19 mouse cellular contexts compared by ENCODE assay signal in the genomic region with DNA sequence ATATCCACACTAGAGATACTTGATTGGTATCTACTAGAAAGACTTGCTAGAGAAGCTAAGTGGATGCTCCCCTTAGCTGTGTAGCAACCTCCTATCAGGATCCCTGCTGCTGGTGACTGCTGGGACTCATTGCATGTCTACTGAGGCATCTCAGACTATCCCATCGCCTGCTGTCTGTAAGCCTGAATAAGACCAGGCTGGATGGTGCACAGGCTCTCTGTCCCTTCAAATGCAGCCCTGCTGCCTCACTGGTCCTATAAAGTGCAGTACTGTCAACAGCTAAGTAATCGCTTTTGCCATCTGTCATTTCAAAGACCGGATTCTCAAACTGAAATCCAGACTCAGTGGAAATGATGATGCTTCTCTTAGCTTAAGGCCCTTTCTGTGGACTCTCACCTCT.
DNase-seq lines count a peak whose midpoint lies in the region; ATAC-seq lines count a peak whose summit lies in the region.
"Had no signal": no experiment of that assay in that cellular context is flagged by ENCODE, and none has a peak within 500 bp of the region (broad histone marks: within the 10 kb centered on the region; RNA-seq: fewer than 3 reads in every experiment).

No protein-coding gene starts in this region.

- no peak overlapping the region for H3K4me3 ChIP-seq in hindbrain, embryonic 14.5 days (replicated peaks; ENCODE audit: low read length)
- no peak overlapping the region for H3K4me3 ChIP-seq in hindbrain, embryonic 12.5 days
- H3K4me3 ChIP-seq in kidney, embryonic 16.5 days (ENCODE audit: low read length): no peak overlapping the region
- no peak overlapping the region for H3K4me3 ChIP-seq in limb, embryonic 12.5 days (replicated peaks)
- no peak overlapping the region for H3K4me3 ChIP-seq in neural tube, embryonic 15.5 days (replicated peaks)
- H3K4me3 ChIP-seq: embryonic facial prominence, embryonic 10.5 days; heart, embryonic 10.5 days had no signal

- ATAC-seq in hindbrain, embryonic 14.5 days (ENCODE audit: low FRiP score): no peak
- no peak for ATAC-seq in hindbrain, embryonic 12.5 days (ENCODE audit: low FRiP score)
- no peak for ATAC-seq in kidney, embryonic 16.5 days (ENCODE audit: low FRiP score, low TSS enrichment)
- no peak for ATAC-seq in limb, embryonic 12.5 days (ENCODE audit: insufficient number of reproducible peaks, insufficient read depth, low FRiP score, low TSS enrichment, low read depth)
- ATAC-seq in neural tube, embryonic 15.5 days (ENCODE audit: low FRiP score): peak; percentile 46
- ATAC-seq: activated CD4-positive, CD25-positive, alpha-beta regulatory T cell, adult 4 months; forebrain, embryonic 14.5 days; Patski had no signal

- no peak overlapping the region for H3K4me2 ChIP-seq in hindbrain, embryonic 14.5 days (replicated peaks)
- no peak overlapping the region for H3K4me2 ChIP-seq in hindbrain, embryonic 12.5 days (replicated peaks)
- H3K4me2 ChIP-seq in kidney, embryonic 16.5 days (replicated peaks; ENCODE audit: low read depth, low read length): no peak overlapping the region
- no peak overlapping the region; the same call in 1 of the 2 replicates for H3K4me2 ChIP-seq in limb, embryonic 12.5 days
- H3K4me2 ChIP-seq in neural tube, embryonic 15.5 days: no peak overlapping the region

- H3K27ac ChIP-seq in hindbrain, embryonic 14.5 days: peak overlapping the region; percentile 62
- H3K27ac ChIP-seq in hindbrain, embryonic 12.5 days: no peak overlapping the region
- peak overlapping the region; percentile 27; the same call in 1 of the 2 replicates for H3K27ac ChIP-seq in kidney, embryonic 16.5 days (ENCODE audit: low read length)
- H3K27ac ChIP-seq in limb, embryonic 12.5 days: peak overlapping the region; percentile 36; the same call in 1 of the 2 replicates
- peak overlapping the region; percentile 78 for H3K27ac ChIP-seq in neural tube, embryonic 15.5 days (replicated peaks)
- H3K27ac ChIP-seq: embryonic facial prominence, embryonic 10.5 days; heart, embryonic 10.5 days had no signal

- no peaks in the 10 kb centered on the region for H3K4me1 ChIP-seq in hindbrain, embryonic 14.5 days (replicated peaks; ENCODE audit: control insufficient read depth, insufficient read depth, low read length)
- H3K4me1 ChIP-seq in hindbrain, embryonic 12.5 days: 0 out of 2 replicates have a peak, but pooled peaks cover 4% of the 10 kb centered on the region
- peaks cover 15% of the 10 kb centered on the region for H3K4me1 ChIP-seq in kidney, embryonic 16.5 days (ENCODE audit: insufficient read depth, low read length)
- H3K4me1 ChIP-seq in limb, embryonic 12.5 days (replicated peaks): peaks cover 35% of the 10 kb centered on the region
- peaks cover 15% of the 10 kb centered on the region for H3K4me1 ChIP-seq in neural tube, embryonic 15.5 days
- H3K4me1 ChIP-seq: heart, embryonic 10.5 days had no signal

- H3K36me3 ChIP-seq in hindbrain, embryonic 14.5 days (replicated peaks; ENCODE audit: control insufficient read depth, insufficient read depth): no peaks in the 10 kb centered on the region
- no peaks in the 10 kb centered on the region for H3K36me3 ChIP-seq in hindbrain, embryonic 12.5 days
- no peaks in the 10 kb centered on the region for H3K36me3 ChIP-seq in kidney, embryonic 16.5 days (ENCODE audit: insufficient read depth, low read length)
- H3K36me3 ChIP-seq in limb, embryonic 12.5 days: no peaks in the 10 kb centered on the region
- no peaks in the 10 kb centered on the region for H3K36me3 ChIP-seq in neural tube, embryonic 15.5 days
- H3K36me3 ChIP-seq: embryonic facial prominence, embryonic 10.5 days; heart, embryonic 10.5 days had no signal

- H3K9ac ChIP-seq in hindbrain, embryonic 14.5 days: 0 out of 2 replicates have a peak overlapping the region, but pooled peaks have one; percentile 13
- no peak overlapping the region for H3K9ac ChIP-seq in hindbrain, embryonic 12.5 days
- H3K9ac ChIP-seq in kidney, embryonic 16.5 days (replicated peaks; ENCODE audit: low read length): no peak overlapping the region
- no peak overlapping the region for H3K9ac ChIP-seq in limb, embryonic 12.5 days (replicated peaks)
- H3K9ac ChIP-seq in neural tube, embryonic 15.5 days (replicated peaks): no peak overlapping the region

- H3K27me3 ChIP-seq in hindbrain, embryonic 14.5 days (ENCODE audit: control insufficient read depth, insufficient read depth, low read length): no peaks in the 10 kb centered on the region
- H3K27me3 ChIP-seq in hindbrain, embryonic 12.5 days: no peaks in the 10 kb centered on the region
- H3K27me3 ChIP-seq in kidney, embryonic 16.5 days (ENCODE audit: insufficient read depth, low read length): no peaks in the 10 kb centered on the region
- H3K27me3 ChIP-seq in limb, embryonic 12.5 days: peaks cover 7% of the 10 kb centered on the region; the same call in 1 of the 2 replicates
- no peaks in the 10 kb centered on the region for H3K27me3 ChIP-seq in neural tube, embryonic 15.5 days (replicated peaks)
- H3K27me3 ChIP-seq: CH12.LX had no signal

- no peaks in the 10 kb centered on the region for H3K9me3 ChIP-seq in hindbrain, embryonic 14.5 days (ENCODE audit: control insufficient read depth, low read length)
- no peaks in the 10 kb centered on the region for H3K9me3 ChIP-seq in hindbrain, embryonic 12.5 days (replicated peaks)
- no peaks in the 10 kb centered on the region for H3K9me3 ChIP-seq in kidney, embryonic 16.5 days (ENCODE audit: low read length)
- H3K9me3 ChIP-seq in limb, embryonic 12.5 days: 0 out of 2 replicates have a peak, but pooled peaks cover 5% of the 10 kb centered on the region
- H3K9me3 ChIP-seq in neural tube, embryonic 15.5 days (replicated peaks): no peaks in the 10 kb centered on the region
- H3K9me3 ChIP-seq: embryonic facial prominence, embryonic 10.5 days; heart, embryonic 10.5 days had no signal

- WGBS in hindbrain, embryonic 14.5 days: 75% methylated on average over 3 of the region's 3 CpGs
- 77% methylated on average over 3 of the region's 3 CpGs for WGBS in hindbrain, embryonic 12.5 days
- WGBS in kidney, embryonic 16.5 days: 50% methylated on average over 3 of the region's 3 CpGs
- WGBS in limb, embryonic 12.5 days: 58% methylated on average over 3 of the region's 3 CpGs
- WGBS in neural tube, embryonic 15.5 days: 53% methylated on average over 3 of the region's 3 CpGs

- no peak for DNase-seq in hindbrain, embryonic 14.5 days (ENCODE audit: low spot score)
- no peak for DNase-seq in kidney, postnatal 36 days
- DNase-seq in cerebellum, postnatal 36 days: no peak
- DNase-seq: adrenal gland, postnatal 14 days; cerebellum, adult 11-12 months; cerebellum, adult 9-11 months; gastrocnemius, postnatal 36 days; heart, adult 18-20 months; heart, postnatal 10 days had no signal
